Mouse (Mus musculus) heart, postnatal 0 days (tissue): Measurements from ENCODE around the gene Ush2a.

ENCODE experiments used
- CTCF ChIP-seq: IDR thresholded peaks from 2 replicates; pipeline ENCODE4 v1.5.1; 2016; ENCODE audit warnings: antibody characterized with exemption, control low read depth, low read depth
- EP300 ChIP-seq: IDR thresholded peaks from 2 replicates; pipeline ENCODE4 v1.6.1; 2016; ENCODE audit warnings: antibody characterized with exemption, low read depth

GRCm38 (mm10) chr1:188815072-188815471 is 553.2 kb downstream of the Ush2a start:
- TF ChIP-seq CTCF = no peak
- no peak for TF ChIP-seq EP300
